Mouse (Mus musculus): Measurements from ENCODE around the gene Mon2. TPM values are rescaled to one million over a fixed set of nuclear protein-coding genes. Genes with fewer than 3 reads are reported as not detected.
A peak's percentile ranks its signal among the peaks of the same experiment; 100 is the strongest.

Gene Mon2
- 18.9 and 19.7 TPM in 2 replicates for polyA plus RNA-seq (2016; fragmentation: Nextera tagmentation; extraction: Ambion mirVana)

DNA sequence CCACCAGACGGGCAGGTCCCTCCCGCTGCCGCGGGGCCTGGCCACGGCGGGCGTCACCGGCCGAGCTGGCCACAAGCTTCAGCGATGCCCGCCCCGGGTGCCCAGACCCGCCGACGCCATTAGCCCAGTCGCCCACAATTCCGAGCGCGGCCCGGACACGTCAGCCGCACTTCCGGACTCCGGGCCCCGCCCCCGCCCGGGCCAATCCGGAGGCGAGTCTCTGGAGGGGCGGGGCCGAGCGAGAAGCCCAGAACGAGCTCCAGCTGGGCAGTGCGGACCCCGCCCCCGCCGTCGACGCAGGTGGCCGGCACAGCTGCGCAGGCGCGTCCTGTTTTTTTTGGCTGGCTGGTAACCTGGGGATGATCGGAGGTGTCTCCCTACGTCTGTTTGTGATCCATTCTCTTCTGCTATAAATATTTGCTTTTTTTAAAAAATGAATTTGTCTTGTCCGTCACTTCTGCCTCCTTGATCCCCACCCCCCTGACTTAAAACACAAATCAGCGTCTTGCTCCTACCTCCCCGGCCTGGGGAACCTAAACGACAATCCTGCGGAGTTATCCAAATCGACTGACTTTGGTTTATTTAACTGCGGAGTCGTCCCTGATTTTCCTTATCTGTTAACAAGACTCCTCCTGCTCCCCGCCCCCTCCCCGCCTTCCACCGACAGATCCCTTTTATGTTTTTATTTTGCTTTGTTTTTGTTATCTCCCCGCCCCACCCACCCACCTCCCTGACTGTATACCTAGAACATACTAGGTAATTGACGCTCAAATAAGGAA, at the start of gene Mon2:
TSS of gene Mon2 (minus strand) at position 261 of the 779 bp plus-strand sequence.
- under 1% methylated on average over 56 of the region's 58 CpGs for WGBS
- peaks cover 21% of the 10 kb centered on the region for H3K36me3 ChIP-seq
- no peaks in the 10 kb centered on the region; the same call in 1 of the 2 replicates for H3K9me3 ChIP-seq (replicated peaks)
- DNase-seq (ENCODE audit: low spot score): peak; percentile 94
- H3K27me3 ChIP-seq (ENCODE audit: low read depth, poor library complexity, severe bottlenecking): no peaks in the 10 kb centered on the region
- H3K27ac ChIP-seq (replicated peaks): peak within 1 kb of the TSS; percentile 92
- peaks cover 17% of the 10 kb centered on the region for H3K4me1 ChIP-seq
- H3K4me3 ChIP-seq: peak within 1 kb of the TSS; percentile 80

- no peak overlapping the region for H3K4me3 ChIP-seq
- no peaks in the 10 kb centered on the region for H3K27me3 ChIP-seq (ENCODE audit: low read depth, poor library complexity, severe bottlenecking)
- no peaks in the 10 kb centered on the region for H3K4me1 ChIP-seq
- H3K9me3 ChIP-seq (replicated peaks): no peaks in the 10 kb centered on the region
- DNase-seq (ENCODE audit: low spot score): no peak
- peaks cover 98% of the 10 kb centered on the region for H3K36me3 ChIP-seq
- WGBS: 94% methylated on average over 14 of the region's 14 CpGs
- no peak overlapping the region for H3K27ac ChIP-seq (replicated peaks)
Observed at GRCm38 (mm10) chr10:123120666-123121392, 44.5 kb upstream of the Mon2 start.

DNA sequence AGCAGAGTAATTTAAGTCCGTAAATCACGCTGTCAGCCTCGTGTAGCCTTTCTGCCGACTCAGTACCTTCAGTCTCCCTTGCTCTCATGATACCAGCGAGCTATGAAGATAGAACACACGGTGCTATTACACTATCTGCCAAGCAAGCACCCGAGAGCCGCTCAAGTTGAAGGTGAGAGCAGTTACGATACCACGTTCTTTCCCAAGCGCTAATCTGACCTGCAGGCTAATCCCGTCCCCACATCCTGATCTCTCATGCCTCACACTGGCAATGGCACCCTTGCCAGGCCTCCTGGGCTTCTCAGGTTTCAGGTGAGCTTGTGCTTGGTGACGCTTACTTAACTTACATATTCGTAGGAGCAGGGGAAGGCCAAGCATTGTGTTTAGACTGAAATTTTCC, 40.6 kb upstream of the Mon2 start:
- 91% methylated on average over 14 of the region's 14 CpGs for WGBS
- H3K36me3 ChIP-seq: peaks cover 89% of the 10 kb centered on the region
- no peak for DNase-seq (ENCODE audit: low spot score)

GRCm38 (mm10) chr10:123113466-123113865, 37.2 kb upstream of the Mon2 start:
- Histone ChIP-seq H3K27me3 (ENCODE audit: low read depth, poor library complexity, severe bottlenecking) (no peaks in the 10 kb centered on the region), H3K27ac (replicated peaks) (no peak overlapping the region), H3K36me3 (peaks cover 72% of the 10 kb centered on the region), H3K4me1 (no peaks in the 10 kb centered on the region), H3K4me3 (no peak overlapping the region), H3K9me3 (replicated peaks) (no peaks in the 10 kb centered on the region)
- no peak for DNase-seq (ENCODE audit: low spot score)
- WGBS: 96% methylated on average over 8 of the region's 8 CpGs

More for the DNA sequence above, 40.6 kb upstream of the Mon2 start:
- H3K4me1 ChIP-seq: no peaks in the 10 kb centered on the region
- no peaks in the 10 kb centered on the region for H3K27me3 ChIP-seq (ENCODE audit: low read depth, poor library complexity, severe bottlenecking)
- no peaks in the 10 kb centered on the region for H3K9me3 ChIP-seq (replicated peaks)
- no peak overlapping the region for H3K4me3 ChIP-seq
- no peak overlapping the region for H3K27ac ChIP-seq (replicated peaks)

GRCm38 (mm10) chr10:123112787-123113168, 36.5 kb upstream of the Mon2 start:
- H3K27ac ChIP-seq (replicated peaks): no peak overlapping the region
- H3K27me3 ChIP-seq (ENCODE audit: low read depth, poor library complexity, severe bottlenecking): no peaks in the 10 kb centered on the region
- H3K36me3 ChIP-seq: peaks cover 67% of the 10 kb centered on the region
- no peaks in the 10 kb centered on the region for H3K4me1 ChIP-seq
- no peak for DNase-seq (ENCODE audit: low spot score)
- 94% methylated on average over 9 of the region's 9 CpGs for WGBS
- no peaks in the 10 kb centered on the region for H3K9me3 ChIP-seq (replicated peaks)
- no peak overlapping the region for H3K4me3 ChIP-seq

- Histone ChIP-seq H3K27ac (replicated peaks) (no peak overlapping the region), H3K36me3 (peaks cover 65% of the 10 kb centered on the region), H3K27me3 (ENCODE audit: low read depth, poor library complexity, severe bottlenecking) (no peaks in the 10 kb centered on the region), H3K9me3 (replicated peaks) (no peaks in the 10 kb centered on the region), H3K4me3 (no peak overlapping the region), H3K4me1 (no peaks in the 10 kb centered on the region)
- DNase-seq (ENCODE audit: low spot score): no peak
- 93% methylated on average over 11 of the region's 11 CpGs for WGBS
Observed at GRCm38 (mm10) chr10:123112056-123112786, 35.9 kb upstream of the Mon2 start.

DNA sequence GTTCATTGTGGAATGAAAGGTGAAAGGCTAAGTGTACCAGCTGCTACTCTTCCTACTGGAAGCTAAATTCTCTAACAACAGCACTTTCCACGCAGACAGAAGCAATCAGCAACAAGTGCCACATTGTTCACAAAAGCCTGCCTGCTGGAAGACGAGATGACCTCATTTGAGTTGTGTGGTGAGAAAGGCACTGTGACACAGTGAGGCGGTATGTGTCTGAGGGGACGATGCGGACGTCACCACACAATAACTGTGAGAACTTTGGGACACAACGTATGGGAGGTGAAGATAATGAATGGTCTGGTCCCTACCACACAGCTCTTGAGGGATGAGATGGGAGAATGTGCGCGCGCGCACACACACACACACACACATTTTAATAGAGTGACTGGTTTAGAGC, 34.2 kb upstream of the Mon2 start:
- Histone ChIP-seq H3K27me3 (ENCODE audit: low read depth, poor library complexity, severe bottlenecking) (no peaks in the 10 kb centered on the region), H3K9me3 (replicated peaks) (no peaks in the 10 kb centered on the region), H3K4me1 (no peaks in the 10 kb centered on the region), H3K27ac (replicated peaks) (no peak overlapping the region), H3K36me3 (peaks cover 49% of the 10 kb centered on the region), H3K4me3 (no peak overlapping the region)
- DNase-seq (ENCODE audit: low spot score): no peak
- WGBS: 92% methylated on average over 11 of the region's 11 CpGs

DNA sequence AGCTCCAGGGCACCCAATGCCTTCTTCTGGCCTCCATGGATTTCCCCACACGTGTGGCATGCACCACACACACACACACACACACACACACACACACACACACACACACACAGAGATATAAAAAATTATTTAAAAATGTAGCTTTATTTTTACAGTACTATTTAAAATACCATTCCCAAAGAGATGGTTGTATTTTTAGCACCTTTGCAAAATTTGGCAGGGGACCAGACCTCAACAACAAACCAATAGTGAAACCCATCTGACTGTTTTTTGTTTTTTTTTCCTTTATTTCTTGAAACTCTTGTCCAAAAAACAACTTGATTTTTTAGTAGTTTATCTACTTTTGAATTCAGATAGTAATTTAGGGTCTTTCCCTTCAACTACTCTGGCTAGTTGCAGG, 32.2 kb upstream of the Mon2 start:
- H3K27ac ChIP-seq (replicated peaks): no peak overlapping the region
- no peaks in the 10 kb centered on the region for H3K9me3 ChIP-seq (replicated peaks)
- WGBS: 88% methylated on average over 1 of the region's 1 CpGs
- H3K4me1 ChIP-seq: no peaks in the 10 kb centered on the region
- H3K27me3 ChIP-seq (ENCODE audit: low read depth, poor library complexity, severe bottlenecking): no peaks in the 10 kb centered on the region
- no peak overlapping the region for H3K4me3 ChIP-seq
- H3K36me3 ChIP-seq: peaks cover 34% of the 10 kb centered on the region
- no peak for DNase-seq (ENCODE audit: low spot score)

GRCm38 (mm10) chr10:123108121-123108520, 31.8 kb upstream of the Mon2 start:
- WGBS: 96% methylated on average over 5 of the region's 5 CpGs
- Histone ChIP-seq H3K9me3 (replicated peaks) (no peaks in the 10 kb centered on the region), H3K4me3 (no peak overlapping the region), H3K36me3 (peaks cover 30% of the 10 kb centered on the region), H3K27me3 (ENCODE audit: low read depth, poor library complexity, severe bottlenecking) (no peaks in the 10 kb centered on the region), H3K4me1 (no peaks in the 10 kb centered on the region), H3K27ac (replicated peaks) (no peak overlapping the region)
- no peak for DNase-seq (ENCODE audit: low spot score)

DNA sequence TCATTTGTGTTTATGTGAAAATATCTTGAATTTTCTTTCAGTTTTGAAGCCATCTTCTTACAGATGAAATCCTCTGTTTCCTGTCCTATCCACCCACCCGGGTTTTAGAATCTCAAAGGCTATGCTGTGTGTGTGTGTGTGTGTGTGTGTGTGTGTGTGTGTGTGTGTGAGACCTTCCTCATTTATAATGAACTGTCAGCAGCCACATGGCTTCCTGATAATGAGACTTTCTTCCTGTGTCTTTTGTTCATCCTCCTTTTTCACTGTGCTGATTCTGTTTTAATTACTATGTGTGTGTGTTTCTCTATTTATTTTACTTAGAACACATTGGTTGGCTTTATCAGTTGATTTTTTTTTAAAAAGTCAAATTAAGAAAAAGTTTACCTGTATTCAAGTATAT, 25.0 kb upstream of the Mon2 start:
- Histone ChIP-seq H3K36me3 (no peaks in the 10 kb centered on the region), H3K27ac (replicated peaks) (no peak overlapping the region), H3K4me3 (no peak overlapping the region), H3K9me3 (replicated peaks) (no peaks in the 10 kb centered on the region), H3K27me3 (ENCODE audit: low read depth, poor library complexity, severe bottlenecking) (no peaks in the 10 kb centered on the region), H3K4me1 (no peaks in the 10 kb centered on the region)
- WGBS: 88% methylated on average over 1 of the region's 1 CpGs
- no peak for DNase-seq (ENCODE audit: low spot score)

- H3K9me3 ChIP-seq (replicated peaks): no peaks in the 10 kb centered on the region
Observed at GRCm38 (mm10) chr10:123100584-123100983, 24.3 kb upstream of the Mon2 start.

DNA sequence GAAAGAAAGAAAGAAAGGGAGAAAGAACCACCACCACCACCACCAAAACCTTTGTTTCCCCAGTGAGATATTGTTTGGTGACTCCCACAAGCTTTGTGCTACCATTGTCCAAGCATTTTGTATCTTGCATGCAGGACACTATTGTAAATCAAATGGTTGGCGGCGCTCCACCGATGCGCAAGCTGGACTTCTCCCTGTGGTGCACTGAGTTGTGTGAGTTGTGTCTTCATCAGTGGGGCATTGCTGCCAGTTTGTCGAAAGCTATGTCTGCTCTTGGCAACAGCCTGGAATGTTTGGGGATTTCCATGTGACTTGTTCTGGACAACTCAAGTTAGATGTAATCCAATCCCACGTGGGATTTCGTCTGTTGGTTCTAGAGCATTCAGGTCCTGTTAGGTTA, 18.2 kb upstream of the Mon2 start:
- Histone ChIP-seq H3K27ac (replicated peaks) (no peak overlapping the region), H3K4me1 (no peaks in the 10 kb centered on the region), H3K36me3 (no peaks in the 10 kb centered on the region), H3K4me3 (no peak overlapping the region), H3K9me3 (replicated peaks) (no peaks in the 10 kb centered on the region), H3K27me3 (ENCODE audit: low read depth, poor library complexity, severe bottlenecking) (no peaks in the 10 kb centered on the region)
- WGBS: 86% methylated on average over 7 of the region's 7 CpGs
- DNase-seq (ENCODE audit: low spot score): no peak

More at GRCm38 (mm10) chr10:123100584-123100983, 24.3 kb upstream of the Mon2 start:
- no peak for DNase-seq (ENCODE audit: low spot score)
- 87% methylated on average over 2 of the region's 2 CpGs for WGBS
- H3K27me3 ChIP-seq (ENCODE audit: low read depth, poor library complexity, severe bottlenecking): no peaks in the 10 kb centered on the region
- no peak overlapping the region for H3K27ac ChIP-seq (replicated peaks)
- no peak overlapping the region for H3K4me3 ChIP-seq
- H3K36me3 ChIP-seq: no peaks in the 10 kb centered on the region
- no peaks in the 10 kb centered on the region for H3K4me1 ChIP-seq
